Mouse (Mus musculus) urinary bladder, adult 18-20 months (tissue): Measurements from ENCODE around the gene Rnf187.

Source experiments
- DNase-seq, 2 experiments: peaks; one replicate each; pipeline ENCODE4 v3.0.0; 2022; ENCODE audit warnings: low spot score in 2 of 2, mixed read lengths in 2 of 2

Rnf187 gene

GRCm38 (mm10) chr11:58947798-58948528 is 9.2 kb upstream of the Rnf187 start:
- no peak for DNase-seq

DNA sequence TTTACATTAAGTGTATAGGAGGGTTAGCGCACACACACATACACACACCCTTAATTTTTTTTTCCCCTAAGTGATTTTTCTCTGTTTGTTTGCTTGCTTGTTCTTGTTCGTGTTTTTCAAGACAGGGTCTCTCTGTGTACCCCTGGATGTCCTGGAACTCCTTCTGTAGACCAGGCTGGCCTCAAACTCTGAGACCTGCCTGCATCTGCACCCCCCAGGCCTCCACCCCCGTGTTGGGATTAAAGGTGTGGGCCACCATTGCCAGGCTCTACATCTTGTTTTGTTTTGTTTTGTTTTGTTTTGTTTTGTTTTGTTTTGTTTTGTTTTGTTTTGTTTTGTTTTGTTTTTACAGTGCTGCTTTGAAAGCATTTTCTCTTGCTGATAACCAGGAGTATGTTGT is 8.6 kb upstream of the Rnf187 start:
- DNase-seq: no peak

GRCm38 (mm10) chr11:58944136-58944535 is 5.4 kb upstream of the Rnf187 start:
- DNase-seq: no peak

DNA sequence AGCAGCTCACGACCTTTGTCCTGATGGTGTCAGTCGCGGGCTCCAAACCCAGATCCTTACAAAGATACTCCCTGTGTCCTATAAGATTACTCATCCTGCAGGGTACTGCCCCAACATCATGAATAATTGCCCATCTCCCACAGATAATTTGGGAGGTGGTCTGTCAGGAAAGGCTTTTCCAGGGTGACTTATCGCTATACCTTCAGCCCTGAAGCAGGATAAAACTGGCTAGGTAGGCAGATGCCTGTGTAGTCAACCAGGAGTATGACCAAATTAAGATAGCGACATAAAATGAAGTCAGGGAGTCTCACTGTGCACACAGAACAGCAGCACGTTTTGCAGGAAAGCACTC is 348 bp upstream of the Rnf187 start:
- no peak for DNase-seq

GRCm38 (mm10) chr11:58937909-58938308 is 807 bp downstream of the Rnf187 start:
- no peak for DNase-seq

DNA sequence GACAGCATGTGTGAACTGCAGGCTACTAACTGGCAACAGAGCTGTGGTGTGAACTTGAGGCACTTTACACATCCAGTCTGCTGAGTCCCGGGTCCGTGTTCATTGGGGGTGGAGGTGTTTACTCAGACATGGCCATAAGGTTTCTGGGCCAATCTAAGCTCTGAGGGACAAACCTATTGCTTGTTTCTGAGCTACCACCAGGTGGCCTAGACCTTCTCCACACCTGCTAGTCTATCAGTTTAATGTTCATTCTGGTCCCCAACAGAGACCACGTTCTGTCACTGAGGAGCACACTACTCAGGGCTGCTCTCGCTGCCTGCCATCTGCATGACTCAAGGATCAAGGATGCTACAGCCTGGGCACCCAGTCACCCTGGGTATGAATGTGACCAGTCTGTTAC is 7.1 kb downstream of the Rnf187 start:
- no peak for DNase-seq

DNA sequence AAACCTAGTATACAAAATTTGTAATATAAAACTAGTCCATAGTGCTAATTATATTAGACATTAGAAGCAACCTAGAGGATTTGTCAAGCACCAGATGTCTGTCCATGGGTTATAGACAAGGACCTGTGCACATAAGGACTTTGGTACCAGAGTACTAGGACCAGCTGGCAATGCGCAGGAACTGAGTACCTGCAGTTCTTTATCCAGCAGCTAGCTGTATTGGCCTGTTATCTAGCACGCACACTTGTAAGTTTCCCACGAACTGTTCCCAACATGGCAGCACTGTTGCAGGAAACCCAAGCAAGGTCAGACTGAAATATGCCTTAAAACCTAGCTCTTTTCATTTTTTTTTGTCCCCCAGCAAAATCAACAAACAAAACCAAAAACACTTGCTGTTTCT is 8.5 kb downstream of the Rnf187 start:
- DNase-seq: no peak

DNA sequence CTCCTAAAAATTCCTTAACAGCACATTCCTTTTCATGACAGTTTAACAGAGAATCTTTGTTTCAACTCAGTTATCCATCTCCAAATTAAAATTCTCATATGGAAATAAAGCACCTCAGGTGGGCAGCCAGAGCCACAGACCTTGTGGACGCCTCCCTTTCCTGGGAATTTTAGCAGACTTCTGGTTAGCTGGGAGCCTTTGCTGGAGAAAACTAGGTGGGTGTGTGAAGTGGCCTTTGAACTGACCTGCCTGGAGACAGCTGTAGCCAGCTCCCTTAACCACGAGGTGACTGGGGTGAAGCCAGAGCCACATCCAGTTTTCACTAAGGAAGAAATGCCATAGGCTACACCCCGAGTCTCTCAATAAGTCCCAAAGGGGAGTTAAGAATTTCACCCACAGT is 9.1 kb downstream of the Rnf187 start:
- no peak for DNase-seq

DNA sequence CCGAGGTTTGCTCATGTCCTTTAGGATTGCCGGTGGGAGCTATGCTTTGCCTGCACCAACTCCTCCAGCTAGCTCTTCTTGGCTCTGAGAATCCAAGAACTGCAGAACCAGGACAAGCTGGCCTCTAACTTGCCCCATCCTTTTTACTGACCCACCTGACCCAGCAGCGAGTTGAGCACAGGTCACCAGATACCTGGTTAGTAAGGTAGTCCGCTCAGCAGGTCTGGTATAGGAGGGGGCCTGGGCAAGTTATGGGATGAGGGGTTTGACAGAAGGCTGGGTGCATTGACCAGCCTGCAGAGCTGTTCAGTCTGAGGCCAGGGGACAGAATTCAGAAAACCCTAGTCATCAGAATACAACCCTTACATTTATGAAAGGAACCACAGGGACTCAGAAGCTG is 9.7 kb downstream of the Rnf187 start:
- DNase-seq: no peak

DNA sequence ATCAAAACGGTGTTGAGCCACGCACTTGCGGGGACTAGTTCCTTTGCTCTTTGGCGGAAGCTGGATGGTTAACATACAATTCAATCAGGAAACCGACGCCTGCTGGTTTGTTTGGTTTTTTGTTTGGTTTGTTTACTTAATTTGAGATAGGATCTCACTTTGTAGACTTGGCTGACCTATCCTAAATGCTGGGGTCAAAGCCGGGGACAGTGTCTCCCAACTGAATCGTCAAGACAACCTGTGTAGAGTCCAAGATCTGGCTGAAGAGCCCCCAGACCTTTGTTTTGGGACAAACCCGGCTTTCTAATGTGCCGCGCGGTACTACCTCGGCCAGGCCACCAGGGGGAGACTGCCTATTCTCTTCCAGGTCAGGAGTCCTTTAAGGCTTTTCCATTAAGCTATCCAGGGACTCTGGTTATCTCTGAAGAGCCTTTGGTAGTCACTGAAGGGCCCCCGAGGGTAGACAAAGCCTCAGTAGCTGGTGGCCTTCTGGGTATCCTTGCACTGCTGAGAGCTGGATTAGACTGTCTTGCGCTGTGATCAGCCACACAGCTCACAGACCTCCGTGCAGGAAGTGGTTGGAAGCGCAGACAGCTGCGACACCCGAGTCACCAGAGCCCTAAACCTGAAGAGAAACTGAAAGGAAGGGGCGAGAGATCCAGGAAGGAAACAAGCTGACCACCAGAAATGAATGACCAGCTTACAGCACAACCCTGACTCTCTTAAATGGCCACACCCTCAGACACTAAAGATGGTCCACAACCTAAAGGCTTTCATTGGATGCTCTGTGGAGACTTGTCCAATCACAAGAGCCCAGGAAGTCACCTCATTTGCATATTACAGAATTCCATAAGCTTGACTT is 10.7 kb downstream of the Rnf187 start:
- DNase-seq: peak in 1 of 2 experiments; percentile 35

- DNase-seq: no peak
Measured at GRCm38 (mm10) chr11:58927053-58927452, 11.7 kb downstream of the Rnf187 start.

DNA sequence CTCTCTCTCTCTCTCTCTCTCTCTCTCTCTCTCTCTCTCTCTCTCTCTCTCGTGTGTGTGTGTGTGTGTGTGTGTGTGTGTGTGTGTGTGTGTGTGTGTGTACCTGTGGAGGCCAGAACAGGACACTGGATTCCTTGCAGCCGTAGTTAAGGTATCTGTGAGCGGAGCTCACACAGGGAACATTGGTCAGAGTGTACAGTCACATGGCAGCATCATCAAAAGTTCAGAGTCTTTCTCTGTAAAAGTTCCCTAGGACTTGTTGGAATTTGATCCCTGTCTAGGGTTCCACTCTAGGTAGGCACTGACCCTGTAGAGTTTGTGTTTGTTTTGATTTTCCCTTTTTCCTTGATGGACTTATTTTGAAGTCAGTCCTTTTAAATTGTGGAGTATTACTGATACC is 12.1 kb downstream of the Rnf187 start:
- no peak for DNase-seq

GRCm38 (mm10) chr11:58922420-58922819 is 16.3 kb downstream of the Rnf187 start:
- DNase-seq: no peak

DNA sequence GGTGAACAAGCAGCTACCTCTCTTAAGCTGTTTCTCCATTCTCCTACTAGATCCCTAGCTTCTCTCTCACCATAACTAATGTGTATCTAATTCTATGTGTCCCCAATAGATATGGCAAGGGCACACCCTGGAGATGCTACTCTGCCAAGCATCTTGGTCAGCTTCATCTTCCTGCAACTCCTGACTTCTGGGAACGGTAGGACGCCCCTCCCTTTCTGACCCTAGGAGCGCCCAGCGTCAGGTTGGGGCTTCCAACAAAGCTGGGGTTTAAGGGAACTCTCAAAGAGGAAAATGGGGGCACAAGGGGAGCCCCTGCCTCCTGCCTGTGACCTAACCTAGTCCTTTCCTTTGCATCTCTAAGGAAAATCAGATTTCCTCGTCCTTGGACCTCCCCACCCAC is 20.0 kb downstream of the Rnf187 start:
- no peak for DNase-seq

DNA sequence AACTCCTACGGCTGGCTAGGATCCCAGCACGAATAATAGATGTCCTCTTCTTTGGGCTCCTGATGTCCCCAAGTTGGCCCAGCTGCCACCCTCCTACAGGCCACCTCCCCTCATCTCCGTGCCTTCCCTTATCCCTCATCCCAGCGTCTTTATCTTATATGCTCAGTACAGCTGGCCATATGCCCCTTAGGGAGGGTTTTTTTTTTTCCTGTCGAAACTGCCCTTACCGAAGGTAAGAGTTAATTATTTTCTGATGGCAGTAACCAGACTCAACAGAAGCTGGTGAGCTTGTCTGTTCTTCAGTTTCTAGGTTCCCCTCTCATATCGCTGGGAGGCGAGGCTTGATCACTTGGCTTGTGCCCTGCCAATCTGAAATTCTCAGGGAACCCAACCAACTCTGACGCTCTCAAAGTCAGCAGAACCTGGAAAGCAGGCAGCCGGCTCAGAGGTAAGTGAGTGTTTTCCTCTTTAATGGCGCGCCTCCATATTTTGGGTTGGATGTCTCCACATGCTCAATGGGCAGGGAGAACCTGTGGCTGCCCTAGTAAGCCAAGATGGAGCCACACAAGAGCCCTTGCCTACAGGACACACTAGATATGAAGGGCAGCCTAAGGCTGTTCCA is 20.9 kb downstream of the Rnf187 start, which contains the start of gene Btnl10:
Gene Btnl10, plus strand, starts transcription at position 164 of the 622 bp plus-strand sequence.
- no peak for DNase-seq

- no peak for DNase-seq
Measured at GRCm38 (mm10) chr11:58916879-58917744, 21.6 kb downstream of the Rnf187 start.

- peak in 1 of 2 experiments; percentile 29 for DNase-seq
Measured at GRCm38 (mm10) chr11:58914461-58915028, 24.2 kb downstream of the Rnf187 start.

- no peak for DNase-seq
Measured at GRCm38 (mm10) chr11:58913776-58914175, 24.9 kb downstream of the Rnf187 start.

DNA sequence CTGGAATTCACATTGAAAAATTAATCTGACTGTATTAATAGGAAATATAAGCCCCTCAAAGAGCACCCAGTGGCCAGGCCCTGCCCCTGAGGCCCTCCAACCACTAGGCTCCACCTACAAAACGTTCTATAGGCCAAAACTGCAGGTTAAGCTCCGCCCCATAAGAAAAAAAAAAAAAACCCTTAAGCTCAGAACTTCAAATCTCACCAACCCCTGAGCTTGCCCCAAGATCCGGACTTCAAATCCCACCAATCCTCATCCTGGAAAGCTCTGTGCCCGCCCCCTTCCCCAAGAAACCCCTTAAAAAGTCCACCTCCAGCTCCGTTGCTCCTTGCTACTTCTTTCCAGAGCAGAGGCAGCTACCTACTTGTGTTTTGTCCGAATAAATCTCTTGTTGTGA is 33.9 kb downstream of the Rnf187 start:
- DNase-seq: no peak

GRCm38 (mm10) chr11:58904410-58904718 is 34.4 kb downstream of the Rnf187 start:
- DNase-seq: no peak
